Comparison of ENCODE assay signal across 9 mouse cellular contexts in genomic region chr19:3620871-3621270, GRCm38 (mm10).
"Had no signal": no experiment of that assay in that cellular context is flagged by ENCODE, and none has a peak within 500 bp of the region (broad histone marks: within the 10 kb centered on the region; RNA-seq: fewer than 3 reads in every experiment).

No protein-coding gene starts in this region.

- DNase-seq: kidney, adult 8-10 months; kidney, postnatal 10 days; kidney, postnatal 36 days; liver, postnatal 0 days; lung, embryonic 14.5 days; thymus, adult 18-20 months; thymus, postnatal 36 days had no signal

- ATAC-seq: liver, postnatal 0 days; lung, postnatal 0 days; midbrain, embryonic 16.5 days had no signal
